Mouse (Mus musculus) large intestine, adult 2 months (tissue): ENCODE data around the gene Aqp2. TPM values are rescaled to one million over a fixed set of nuclear protein-coding genes. Genes with fewer than 3 reads are reported as not detected.

Experiments
- DNase-seq: peaks from one replicate; pipeline ENCODE4 v3.0.0-alpha.2; 2012; ENCODE audit warnings: low read depth, low spot score
- WGBS: fragments of 180-500 bp; shearing (Covaris S2); methylation state at CpG from one replicate; pipeline ENCODE4 v1.1.7; 2018; 5-methylcytosine and 5-hydroxymethylcytosine counted together
- polyA plus RNA-seq: library from polyadenylated mRNA; depleted of rRNA; stranded (reverse); fragments of >200 nt; gene quantifications from 2 replicates; pipeline ENCODE4 v1.2.3, GENCODE M21; 2012; rRNA removed

Gene Aqp2
- polyA plus RNA-seq, 1 experiment = not detected

- DNase-seq = no peak
- 65% methylated on average over 7 of the region's 7 CpGs for WGBS
Measured at GRCm38 (mm10) chr15:99611563-99611962, 32.7 kb downstream of the Aqp2 start.

DNA sequence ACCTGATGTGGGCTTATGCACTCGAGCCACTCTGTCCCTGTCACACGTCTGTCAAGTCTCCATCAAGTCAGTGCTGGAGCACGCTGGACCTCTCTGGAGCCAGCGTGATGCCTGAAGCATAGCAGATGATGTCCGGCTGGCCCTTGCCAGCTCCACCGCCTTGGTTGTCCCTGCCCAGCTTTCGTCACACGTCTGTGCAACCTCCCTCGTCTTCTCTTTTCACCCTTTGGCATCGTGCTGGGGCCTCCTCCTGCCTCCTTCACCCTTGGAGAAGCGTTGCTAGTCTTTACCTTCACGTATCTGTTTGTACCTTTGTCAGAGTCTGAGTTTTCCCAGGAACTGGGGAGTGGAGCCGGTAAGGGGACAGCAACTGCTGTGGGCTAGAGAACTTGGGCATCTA lies 35.4 kb downstream of the Aqp2 start:
- no peak for DNase-seq
- 72% methylated on average over 13 of the region's 13 CpGs for WGBS

DNA sequence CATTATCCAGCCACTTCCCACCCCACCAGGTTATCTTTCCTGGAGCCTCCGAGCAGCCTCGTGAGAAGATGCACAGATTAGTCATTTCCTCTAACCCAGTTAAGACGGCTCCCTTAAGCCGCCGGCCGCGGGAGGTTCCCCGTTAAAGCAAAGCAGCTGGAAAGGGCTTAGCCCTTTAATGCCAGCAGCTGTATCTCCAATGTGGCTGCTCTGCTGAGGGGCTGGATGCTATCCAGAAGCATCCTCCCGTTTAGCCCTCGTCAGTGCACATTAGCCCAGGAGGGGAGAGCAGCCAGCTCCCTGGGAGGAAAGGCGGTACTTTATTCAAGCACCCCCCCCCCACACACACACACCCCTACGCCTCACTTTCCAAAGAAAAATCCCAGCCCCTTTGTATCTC lies 35.9 kb downstream of the Aqp2 start:
- 12% methylated on average over 12 of the region's 12 CpGs for WGBS
- no peak for DNase-seq

- DNase-seq = no peak
- WGBS = 41% methylated on average over 9 of the region's 9 CpGs
Measured at GRCm38 (mm10) chr15:99615246-99615645, 36.4 kb downstream of the Aqp2 start.

- WGBS = 84% methylated on average over 3 of the region's 3 CpGs
- no peak for DNase-seq
Measured at GRCm38 (mm10) chr15:99618595-99618994, 39.7 kb downstream of the Aqp2 start.

DNA sequence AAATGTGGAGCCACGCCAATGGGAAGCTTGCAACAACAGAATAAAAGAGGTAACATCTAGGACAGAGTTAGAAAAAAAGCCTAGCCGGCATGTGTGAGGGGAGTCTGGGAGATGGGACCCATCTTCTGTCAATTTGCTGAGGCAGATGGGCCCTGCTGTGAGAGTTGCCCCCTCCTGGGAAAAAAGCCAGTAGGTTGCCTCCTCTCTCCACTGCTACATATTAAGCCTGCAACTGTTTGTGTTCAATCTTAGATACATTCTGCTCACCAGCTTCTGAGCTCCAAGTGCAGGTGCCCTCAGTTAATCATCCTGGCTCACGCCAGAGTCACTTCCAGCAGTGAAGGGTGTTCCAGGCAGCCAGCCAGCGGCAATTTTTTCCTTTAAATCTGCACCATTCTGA lies 41.0 kb downstream of the Aqp2 start:
- no peak for DNase-seq
- 87% methylated on average over 4 of the region's 4 CpGs for WGBS

DNA sequence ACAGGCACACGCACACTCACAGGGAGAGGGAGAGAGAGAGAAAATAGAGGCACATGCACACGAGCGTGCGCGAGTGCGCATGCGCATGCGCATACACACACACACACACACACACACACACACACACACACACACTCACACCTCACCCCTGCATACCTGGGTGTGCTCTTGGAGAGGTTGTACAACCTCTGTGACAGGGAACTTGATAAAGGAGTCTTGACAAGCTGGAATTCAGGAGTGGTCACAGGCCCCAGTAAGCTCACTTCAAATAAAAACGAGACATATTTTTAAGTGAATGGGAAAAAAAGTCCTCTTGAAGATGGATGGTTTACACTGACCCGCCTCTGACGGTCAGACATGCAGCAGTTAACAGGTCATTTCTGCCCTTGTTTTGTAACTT lies 43.2 kb downstream of the Aqp2 start:
- no peak for DNase-seq
- WGBS = 95% methylated on average over 11 of the region's 11 CpGs

DNA sequence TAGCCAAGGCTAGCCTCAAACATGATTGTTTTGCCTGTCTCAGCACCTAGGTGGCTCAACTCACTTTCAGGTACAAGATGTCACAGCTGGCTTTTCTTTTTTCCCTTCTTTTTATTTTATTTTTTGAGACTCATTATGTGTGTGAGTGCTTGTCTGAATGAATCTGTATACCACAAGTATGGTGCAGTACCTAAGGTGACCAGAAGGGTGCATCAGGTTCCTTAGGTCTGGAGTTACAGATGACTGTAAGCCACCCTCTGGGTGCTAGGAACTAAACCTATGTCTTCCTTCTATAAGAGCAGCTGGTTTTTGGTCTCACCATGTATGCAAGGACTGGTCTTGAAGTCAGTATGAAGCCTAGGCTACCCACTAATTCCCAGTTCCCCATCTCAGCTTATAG lies 52.8 kb downstream of the Aqp2 start:
- DNase-seq = no peak

Other genes with a start within 250 kb of the Aqp2 start
- 6.9 and 8.5 TPM in 2 replicates for gene Fmnl3, start 208.6 kb upstream of the Aqp2 start, polyA plus RNA-seq
- 1,095 and 1,343 TPM in 2 replicates for gene Tmbim6, start 186.2 kb upstream of the Aqp2 start, polyA plus RNA-seq
- 1.3 and 1.6 TPM in 2 replicates for gene Nckap5l, start 121.3 kb upstream of the Aqp2 start, polyA plus RNA-seq
- gene Bcdin3d, start 104.3 kb upstream of the Aqp2 start, polyA plus RNA-seq = 6.7 and 7.0 TPM in 2 replicates
- gene Faim2, start 50.9 kb upstream of the Aqp2 start, polyA plus RNA-seq = 0.59 and 0.97 TPM in 2 replicates
- 0.05 TPM in 2 replicates for gene Aqp5, start 11.7 kb downstream of the Aqp2 start, polyA plus RNA-seq
- gene Aqp6, start 22.3 kb downstream of the Aqp2 start, polyA plus RNA-seq = not detected in 2 replicates
- gene Racgap1, start 72.6 kb downstream of the Aqp2 start, polyA plus RNA-seq = 35.9 and 36.0 TPM in 2 replicates
- gene Asic1, start 91.3 kb downstream of the Aqp2 start, polyA plus RNA-seq = 0.61 and 0.74 TPM in 2 replicates
- 22.3 and 23.9 TPM in 2 replicates for gene Smarcd1, start 123.1 kb downstream of the Aqp2 start, polyA plus RNA-seq
- gene Gm17349, start 126.4 kb downstream of the Aqp2 start, polyA plus RNA-seq = not detected in 2 replicates
- gene Gpd1, start 138.5 kb downstream of the Aqp2 start, polyA plus RNA-seq = 116 and 180 TPM in 2 replicates
- gene Cox14, start 146.6 kb downstream of the Aqp2 start, polyA plus RNA-seq = 246 and 278 TPM in 2 replicates
- gene Cers5, start 193.8 kb downstream of the Aqp2 start, polyA plus RNA-seq = 13.9 and 15.6 TPM in 2 replicates